Mouse (Mus musculus): ENCODE measurements at regions not wholly inside any gene's neighbourhood (a gene's known extent, or its start where the extent isn't known, plus 50 kb on each side); places are given as distances from the start of the nearest gene placed in this dataset.

GRCm38 (mm10) chr19:21989857-21990256 is 149.0 kb upstream of the Trpm3 start:
- TF ChIP-seq USF1 (IDR thresholded peaks at IDR 0.05; ENCODE audit: low read depth) (no peak), POLR2AphosphoS2 (IDR thresholded peaks at IDR 0.05; ENCODE audit: insufficient read length, low read depth) (no peak)
